Mouse (Mus musculus): ENCODE measurements around the gene Zfp598. TPM values are rescaled to one million over a fixed set of nuclear protein-coding genes. Genes with fewer than 3 reads are reported as not detected.

Gene Zfp598
- polyA plus RNA-seq (2017; shearing (Covaris generic)): 10 to 100 TPM; 18.3 to 27.2 TPM

DNA sequence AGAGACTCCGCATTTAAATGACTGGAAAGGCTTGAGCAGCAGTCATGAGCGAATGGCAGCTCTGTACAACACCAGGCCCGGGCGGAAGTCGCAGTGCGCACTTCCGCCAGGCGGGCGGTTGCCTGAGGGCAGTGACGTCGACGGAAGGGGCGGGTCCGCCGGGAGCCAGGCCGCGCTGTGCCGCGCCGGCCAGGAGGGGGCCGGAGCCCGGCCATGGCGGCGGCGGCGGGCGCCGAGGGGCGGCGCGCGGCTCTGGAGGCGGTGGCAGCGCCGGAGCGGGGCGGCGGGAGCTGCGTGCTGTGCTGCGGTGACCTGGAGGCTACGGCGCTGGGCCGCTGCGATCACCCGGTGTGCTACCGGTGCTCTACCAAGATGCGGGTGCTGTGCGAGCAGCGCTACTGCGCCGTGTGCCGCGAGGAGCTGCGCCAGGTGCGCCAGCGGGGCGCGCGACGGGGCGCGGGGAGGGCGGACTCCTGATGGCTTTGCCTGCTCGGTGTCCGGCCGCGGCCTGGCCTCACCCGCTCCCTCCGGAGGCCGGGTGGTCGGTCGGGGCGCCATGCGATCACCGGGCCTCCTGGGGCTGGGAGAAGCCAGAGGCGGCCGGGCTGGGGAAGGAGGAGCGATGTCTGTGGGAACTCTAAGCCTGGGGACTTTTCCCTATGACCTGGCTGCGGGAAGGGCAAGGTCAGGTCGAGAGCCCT, at the start of gene Zfp598:
Gene Zfp598, plus strand, starts transcription at position 143 of the 701 bp plus-strand sequence.

DNA sequence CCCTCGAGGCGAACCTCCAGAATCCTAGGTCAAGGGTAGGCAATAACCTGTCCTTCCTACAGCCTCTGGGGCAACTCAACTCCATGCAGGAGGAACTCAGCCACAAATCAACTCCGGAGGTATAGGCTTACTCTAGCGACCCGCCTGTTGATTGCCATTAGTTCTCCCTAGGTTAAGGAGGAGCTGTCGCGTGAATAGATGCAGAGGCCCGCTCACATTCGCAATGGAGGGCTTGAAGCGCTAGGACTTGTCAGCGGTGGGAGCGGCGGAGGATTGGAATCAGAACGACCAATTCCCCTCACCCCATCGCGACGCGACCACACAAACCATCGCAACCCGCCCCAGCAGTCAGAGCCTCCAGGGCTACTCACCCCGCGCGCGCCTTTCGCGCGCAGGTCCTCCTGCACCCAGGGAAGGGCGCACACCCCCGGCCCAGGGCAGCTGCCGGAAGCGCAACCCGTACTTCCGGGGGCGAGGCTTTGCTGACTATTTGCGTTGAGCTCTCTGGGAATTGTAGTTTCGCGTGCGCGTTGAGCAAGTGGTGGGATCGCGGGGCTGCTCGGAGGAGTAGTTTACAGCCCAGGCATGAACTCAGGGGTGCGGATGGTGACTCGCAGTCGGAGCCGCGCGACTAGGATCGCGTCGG, 37.2 kb upstream of the Zfp598 start, which contains the start of the genes Tsc2 and Nthl1:
Gene Tsc2, minus strand, starts transcription at position 464 of the 646 bp plus-strand sequence.
Gene Nthl1, plus strand, starts transcription at position 514 of the 646 bp plus-strand sequence.

DNA sequence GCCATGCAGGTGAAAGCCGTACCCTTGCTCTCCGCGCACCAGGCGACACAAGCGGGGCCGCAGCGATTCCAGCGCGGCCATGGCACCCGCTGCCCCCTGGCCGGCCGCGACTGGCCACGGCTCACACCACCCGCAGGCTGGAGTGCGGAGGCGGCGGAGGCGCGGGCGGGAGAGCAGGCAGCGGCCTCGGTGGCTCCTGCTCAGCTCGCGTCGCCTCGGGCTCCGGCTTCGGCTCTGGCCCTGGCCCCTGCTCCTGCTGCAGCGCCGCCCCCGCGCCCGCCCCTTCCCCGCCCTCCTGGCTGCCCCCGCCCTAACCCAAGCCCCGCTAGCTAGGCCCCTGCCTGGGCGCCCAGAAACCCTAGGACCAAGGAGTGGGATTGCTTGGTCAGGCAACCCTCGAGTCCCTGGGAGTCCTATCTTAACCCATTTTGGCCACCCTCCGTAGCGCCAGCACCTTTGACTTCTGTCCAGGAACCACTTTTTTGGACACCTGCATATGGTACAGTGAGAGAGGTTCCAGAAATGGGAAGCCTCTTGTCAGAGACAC, 19.3 kb upstream of the Zfp598 start, which contains the start of gene Slc9a3r2:
Gene Slc9a3r2, minus strand, starts transcription at position 258 of the 547 bp plus-strand sequence.

DNA sequence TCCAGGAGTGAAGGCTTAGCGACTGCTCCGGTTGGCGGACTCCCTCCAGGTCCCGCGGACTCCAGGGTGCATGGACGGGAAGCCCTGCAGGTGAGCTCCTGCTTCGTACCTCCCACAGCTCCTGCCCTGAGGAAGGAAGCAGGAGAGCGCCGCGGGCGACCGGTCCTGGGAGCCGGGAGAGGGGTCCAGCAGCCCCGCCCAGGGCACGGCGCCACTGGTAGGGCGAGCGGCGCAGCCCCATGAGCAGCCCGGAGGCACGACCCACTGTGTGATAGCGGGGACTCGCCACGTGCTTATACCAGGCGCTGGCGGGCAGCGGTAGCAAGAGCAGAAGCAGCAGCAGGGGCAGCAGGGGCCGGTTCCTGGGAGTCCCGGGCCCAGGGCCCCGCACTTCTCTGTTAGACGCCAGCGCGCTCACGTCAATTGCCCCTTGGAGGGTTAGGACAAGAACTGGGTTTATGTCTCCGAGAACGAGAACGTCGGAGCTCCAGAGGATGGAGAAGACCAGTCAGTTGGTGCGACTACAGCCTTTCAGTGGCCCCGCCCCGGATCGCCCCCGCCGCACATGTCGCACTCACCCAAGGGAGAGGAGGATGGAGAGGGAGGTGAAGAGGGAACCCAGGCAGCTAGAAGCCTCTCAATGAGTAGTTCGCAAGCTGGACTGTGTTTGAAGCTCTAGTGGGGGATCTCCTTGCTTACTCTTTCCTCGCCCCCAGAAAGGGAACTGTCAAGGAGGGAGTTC, 11.3 kb upstream of the Zfp598 start, which contains the start of gene Npw:
Gene Npw, minus strand, starts transcription at position 441 of the 742 bp plus-strand sequence.

DNA sequence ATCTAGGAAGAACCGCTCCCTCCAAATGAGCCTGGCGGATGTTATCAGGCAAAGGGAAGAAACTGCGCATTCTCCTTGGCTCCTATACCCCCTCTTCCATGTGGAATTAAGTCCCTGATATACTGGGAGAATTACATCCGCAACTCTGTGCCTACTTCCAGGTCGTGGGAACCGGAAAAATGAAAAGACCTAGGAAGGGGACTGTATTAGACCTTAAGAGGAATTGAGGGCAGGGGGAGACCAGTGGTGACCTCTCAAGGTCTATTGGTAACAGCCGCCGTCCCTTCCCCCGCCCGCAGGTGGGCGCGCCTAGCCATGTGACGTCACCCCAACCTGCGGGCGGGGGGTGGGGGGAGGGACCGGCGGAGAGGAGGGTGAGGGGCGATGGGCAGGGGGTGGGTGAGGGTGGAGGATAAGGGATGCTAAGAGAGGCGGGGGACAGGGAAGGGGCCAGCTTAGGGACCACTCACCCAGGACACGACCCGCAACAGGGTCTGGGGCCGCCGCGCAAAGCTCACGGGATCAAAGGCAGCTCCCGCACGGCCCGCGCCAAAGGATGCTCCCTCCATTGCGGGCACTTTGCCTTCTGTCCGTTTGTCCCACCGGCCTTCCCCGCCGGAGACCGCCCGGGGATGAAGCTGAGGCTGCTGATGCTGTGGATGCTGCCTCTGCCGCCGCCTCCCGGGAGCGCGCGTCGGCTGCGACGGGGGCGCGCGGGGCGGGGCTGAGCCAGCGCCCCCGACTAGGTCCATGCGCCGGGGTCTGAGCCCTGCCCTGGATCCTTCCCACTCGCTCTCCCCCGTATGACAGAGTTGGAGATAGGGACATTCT, 20.0 kb downstream of the Zfp598 start, which contains the start of gene Syngr3:
Gene Syngr3, minus strand, starts transcription at position 705 of the 831 bp plus-strand sequence.

DNA sequence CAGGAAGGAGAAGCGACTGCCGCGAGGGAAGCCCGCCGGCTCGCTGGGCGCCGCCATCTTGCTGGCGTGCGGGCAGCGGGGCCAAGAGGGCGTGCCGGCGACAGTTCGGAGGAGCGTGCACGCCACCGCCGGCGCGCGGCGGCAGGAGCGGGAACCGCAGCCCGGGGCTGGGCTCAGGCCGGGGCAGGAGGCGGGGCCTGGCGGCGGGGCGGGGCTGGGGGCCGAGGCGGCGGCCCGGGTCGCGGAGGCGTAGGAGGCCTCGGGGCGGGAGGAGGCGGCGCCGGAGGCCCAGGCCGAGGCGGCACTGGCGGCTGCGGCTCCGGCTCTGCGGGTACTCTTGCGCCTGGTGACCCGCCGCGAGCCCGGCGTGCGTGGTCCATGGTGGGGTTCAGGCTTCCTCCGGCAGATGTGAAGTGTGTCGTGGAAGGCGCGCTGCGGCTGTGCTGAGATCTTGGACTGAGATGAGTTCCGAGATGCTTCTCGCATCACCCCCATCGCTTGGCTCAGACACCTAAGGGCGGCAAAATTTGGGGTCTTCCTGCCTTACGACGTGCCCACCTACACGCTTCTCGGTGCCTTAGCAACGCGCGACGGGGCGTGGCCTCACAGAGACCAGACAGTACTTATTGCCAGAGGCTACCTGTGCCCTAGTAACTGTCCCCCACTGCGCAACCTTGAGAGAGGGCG, 26.7 kb downstream of the Zfp598 start, which contains the start of the genes Gfer and Noxo1:
Gene Gfer, minus strand, starts transcription at position 146 of the 687 bp plus-strand sequence.
Gene Noxo1, plus strand, starts transcription at position 224 of the 687 bp plus-strand sequence.

DNA sequence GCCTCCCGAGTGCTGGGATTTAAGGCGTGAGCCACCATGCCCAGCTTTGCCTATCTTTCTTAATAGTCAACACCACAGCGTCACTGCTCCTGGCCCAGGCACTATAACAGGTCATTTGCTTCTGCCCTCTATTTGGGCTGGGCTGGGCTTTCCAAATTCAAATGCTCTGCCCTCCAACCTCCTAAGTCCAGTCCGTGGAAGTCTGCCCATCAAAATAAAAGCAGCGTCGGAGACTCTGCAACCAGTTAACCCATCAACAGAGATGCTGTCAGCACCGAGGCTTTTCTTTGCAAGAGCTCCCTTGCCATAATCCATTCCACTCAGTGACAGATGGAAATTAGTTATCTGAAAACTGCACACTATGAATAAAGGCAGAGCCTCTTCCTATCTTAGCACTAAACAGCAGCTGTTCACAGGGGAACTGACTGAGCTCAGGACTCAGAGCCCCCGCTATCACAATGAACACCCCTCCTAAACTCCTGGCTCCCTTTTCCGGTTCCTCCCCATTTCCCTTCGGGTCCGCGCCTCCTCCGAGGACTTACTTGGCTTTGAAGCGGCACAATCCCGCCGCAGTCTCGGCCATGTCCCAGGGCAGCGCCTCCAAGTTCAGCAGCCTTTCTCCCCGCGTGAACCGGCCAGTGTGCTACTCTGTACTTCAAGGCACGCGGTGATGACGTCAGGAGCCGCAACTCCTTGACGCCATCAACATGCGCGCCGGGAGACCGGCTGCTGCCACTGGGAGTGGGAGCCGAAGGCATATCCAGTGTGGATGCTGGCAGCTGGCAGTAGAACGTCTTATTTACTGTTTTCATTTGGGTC, 37.7 kb downstream of the Zfp598 start, which contains the start of gene Tbl3:
Gene Tbl3, minus strand, starts transcription at position 679 of the 819 bp plus-strand sequence.

DNA sequence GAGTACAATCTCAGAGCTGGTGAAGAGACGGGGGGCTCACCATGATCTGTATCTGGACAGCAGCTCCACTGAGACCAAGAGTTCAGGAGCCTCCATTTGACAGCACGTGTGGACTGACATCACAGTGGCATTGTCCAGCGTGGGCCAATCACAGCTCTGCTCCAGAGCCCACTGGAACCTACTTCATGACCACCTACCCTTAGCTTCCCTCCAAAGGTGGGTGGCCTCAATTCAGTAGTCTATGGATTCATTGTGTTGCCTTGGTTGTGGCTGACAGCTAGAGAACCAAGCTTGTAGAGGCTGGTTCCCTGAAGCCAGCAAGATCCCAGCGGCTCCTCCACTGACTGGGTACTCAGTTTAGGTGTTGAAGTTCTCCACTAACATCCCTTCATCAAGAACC, 48.5 kb downstream of the Zfp598 start, which contains the start of the genes Rnf151 and Rps2:
Gene Rnf151, minus strand, starts transcription at position 121 of the 400 bp plus-strand sequence.
Gene Rps2, plus strand, starts transcription at position 174 of the 400 bp plus-strand sequence.

DNA sequence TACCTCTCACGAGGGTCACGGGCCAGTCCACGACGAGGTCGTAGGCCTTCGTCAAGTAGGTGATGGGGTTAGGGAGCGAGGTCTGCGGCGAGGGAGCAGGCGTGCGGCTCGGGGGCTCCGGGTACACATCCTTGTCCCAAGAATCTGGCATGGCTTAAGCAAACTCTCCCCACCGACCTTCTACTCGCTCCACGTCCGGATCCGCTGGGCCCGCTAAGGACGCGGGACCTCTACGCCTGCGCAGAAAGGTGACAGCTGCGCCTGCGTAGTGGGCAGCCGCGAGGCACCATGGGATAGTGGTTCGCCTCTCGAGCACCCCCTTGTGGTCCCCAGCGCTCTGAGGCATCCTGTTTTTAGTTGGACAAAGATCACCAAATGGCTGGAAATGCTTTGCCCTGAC, 54.7 kb downstream of the Zfp598 start, which contains the start of gene Ndufb10:
Gene Ndufb10, minus strand, starts transcription at position 295 of the 400 bp plus-strand sequence.

DNA sequence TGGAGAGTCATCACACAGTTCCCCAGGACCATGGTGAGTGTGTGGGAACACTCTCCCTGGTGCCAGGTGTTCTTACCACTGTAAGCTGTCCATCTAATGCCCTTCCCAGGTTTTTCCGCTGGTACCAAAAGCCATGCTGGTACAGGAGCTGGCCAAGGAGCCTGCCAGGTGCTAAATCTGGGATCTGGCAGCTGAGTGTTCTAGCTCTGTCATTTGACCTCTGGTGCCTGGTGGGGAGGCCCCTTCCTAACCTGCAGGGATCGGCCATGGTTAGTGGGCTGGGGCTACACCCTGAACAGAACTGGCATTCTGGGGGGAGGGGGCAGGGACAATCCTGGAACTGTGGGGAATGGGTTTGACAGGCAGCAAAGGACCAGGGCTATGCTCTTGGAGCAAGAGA, 58.1 kb downstream of the Zfp598 start, which contains the start of gene Rpl3l:
Gene Rpl3l, plus strand, starts transcription at position 203 of the 400 bp plus-strand sequence.

Other genes with a start within 250 kb of the Zfp598 start
- gene Eci1, start 243.0 kb upstream of the Zfp598 start, polyA plus RNA-seq (2017; shearing (Covaris generic)): 100 to 1,000 TPM in 1 of 2 experiments, 10 to 100 TPM in 1; 73.6 to 103 TPM
- 10 to 100 TPM in 1 of 2 experiments, 1 to 10 TPM in 1; 4.8 to 10.4 TPM for gene Dnase1l2, start 226.6 kb upstream of the Zfp598 start, polyA plus RNA-seq (2017; shearing (Covaris generic))
- gene E4f1, start 199.4 kb upstream of the Zfp598 start, polyA plus RNA-seq (2017; shearing (Covaris generic)): 100 to 1,000 TPM; 101 to 133 TPM
- gene Pgp, start 199.3 kb upstream of the Zfp598 start, polyA plus RNA-seq (2017; shearing (Covaris generic)): 10 to 100 TPM; 40.5 to 44.7 TPM
- under 1 TPM in 1 of 2 experiments, not detected in 1; 0.55 TPM for gene Bricd5, start 195.8 kb upstream of the Zfp598 start, polyA plus RNA-seq (2017; shearing (Covaris generic))
- gene Mlst8, start 190.6 kb upstream of the Zfp598 start, polyA plus RNA-seq (2017; shearing (Covaris generic)): 10 to 100 TPM; 20.4 to 29.8 TPM
- gene Caskin1, start 181.1 kb upstream of the Zfp598 start, polyA plus RNA-seq (2017; shearing (Covaris generic)): 1 to 10 TPM in 1 of 2 experiments, under 1 TPM in 1; 0.68 to 6.5 TPM
- 10 to 100 TPM; 71.3 to 72.8 TPM for gene Traf7, start 141.7 kb upstream of the Zfp598 start, polyA plus RNA-seq (2017; shearing (Covaris generic))
- 1 to 10 TPM; 5.4 to 9.0 TPM for gene Rab26, start 135.5 kb upstream of the Zfp598 start, polyA plus RNA-seq (2017; shearing (Covaris generic))
- gene Pkd1, start 119.9 kb upstream of the Zfp598 start, polyA plus RNA-seq (2017; shearing (Covaris generic)): 10 to 100 TPM; 42.0 to 67.1 TPM
- 10 to 100 TPM; 46.6 to 49.7 TPM for gene Tsc2, start 37.1 kb upstream of the Zfp598 start, polyA plus RNA-seq (2017; shearing (Covaris generic))
- gene Nthl1, start 37.0 kb upstream of the Zfp598 start, polyA plus RNA-seq (2017; shearing (Covaris generic)): 1 to 10 TPM; 5.8 to 8.3 TPM
- under 1 TPM in 1 of 2 experiments, not detected in 1; 0.68 TPM for gene Slc9a3r2, start 19.4 kb upstream of the Zfp598 start, polyA plus RNA-seq (2017; shearing (Covaris generic))
- gene Npw, start 11.2 kb upstream of the Zfp598 start, polyA plus RNA-seq (2017; shearing (Covaris generic)): not detected
- 1 to 10 TPM in 1 of 2 experiments, under 1 TPM in 1; 0.42 to 1.3 TPM for gene Syngr3, start 20.3 kb downstream of the Zfp598 start, polyA plus RNA-seq (2017; shearing (Covaris generic))
- gene Gfer, start 26.5 kb downstream of the Zfp598 start, polyA plus RNA-seq (2017; shearing (Covaris generic)): 10 to 100 TPM; 37.0 to 38.8 TPM
- gene Noxo1, start 26.5 kb downstream of the Zfp598 start, polyA plus RNA-seq (2017; shearing (Covaris generic)): 1 to 10 TPM; 2.3 to 3.1 TPM
- 10 to 100 TPM; 51.3 to 56.7 TPM for gene Tbl3, start 38.0 kb downstream of the Zfp598 start, polyA plus RNA-seq (2017; shearing (Covaris generic))
- gene Rnf151, start 48.4 kb downstream of the Zfp598 start, polyA plus RNA-seq (2017; shearing (Covaris generic)): under 1 TPM in 1 of 2 experiments, not detected in 1; 0.22 TPM
- gene Rps2, start 48.4 kb downstream of the Zfp598 start, polyA plus RNA-seq (2017; shearing (Covaris generic)): 100 to 1,000 TPM; 677 to 785 TPM
- gene Ndufb10, start 54.8 kb downstream of the Zfp598 start, polyA plus RNA-seq (2017; shearing (Covaris generic)): 100 to 1,000 TPM; 194 to 233 TPM
- under 1 TPM in 1 of 2 experiments, not detected in 1; 0.27 TPM for gene Rpl3l, start 58.1 kb downstream of the Zfp598 start, polyA plus RNA-seq (2017; shearing (Covaris generic))
- 10 to 100 TPM; 11.8 to 15.4 TPM for gene Msrb1, start 67.0 kb downstream of the Zfp598 start, polyA plus RNA-seq (2017; shearing (Covaris generic))
- not detected for gene Hs3st6, start 83.3 kb downstream of the Zfp598 start, polyA plus RNA-seq (2017; shearing (Covaris generic))
- gene Meiob, start 134.6 kb downstream of the Zfp598 start, polyA plus RNA-seq (2017; shearing (Covaris generic)): 1 to 10 TPM in 1 of 2 experiments, under 1 TPM in 1; 0.28 to 1.3 TPM
- 10 to 100 TPM; 32.9 to 51.8 TPM for gene Hagh, start 170.5 kb downstream of the Zfp598 start, polyA plus RNA-seq (2017; shearing (Covaris generic))
- 1 to 10 TPM; 2.0 to 4.4 TPM for gene Fahd1, start 180.7 kb downstream of the Zfp598 start, polyA plus RNA-seq (2017; shearing (Covaris generic))
- gene Igfals, start 196.3 kb downstream of the Zfp598 start, polyA plus RNA-seq (2017; shearing (Covaris generic)): under 1 TPM; 0.71 to 0.89 TPM
- 100 to 1,000 TPM in 1 of 2 experiments, 10 to 100 TPM in 1; 98.2 to 103 TPM for gene Nubp2, start 216.7 kb downstream of the Zfp598 start, polyA plus RNA-seq (2017; shearing (Covaris generic))
- 10 to 100 TPM; 64.7 to 65.4 TPM for gene Spsb3, start 217.0 kb downstream of the Zfp598 start, polyA plus RNA-seq (2017; shearing (Covaris generic))
- 10 to 100 TPM; 45.4 to 49.2 TPM for gene Eme2, start 225.4 kb downstream of the Zfp598 start, polyA plus RNA-seq (2017; shearing (Covaris generic))
- gene Mrps34, start 225.4 kb downstream of the Zfp598 start, polyA plus RNA-seq (2017; shearing (Covaris generic)): 10 to 100 TPM; 75.4 to 84.7 TPM
- gene Nme3, start 226.8 kb downstream of the Zfp598 start, polyA plus RNA-seq (2017; shearing (Covaris generic)): 10 to 100 TPM; 41.3 to 53.5 TPM

Measured in inflammation-experienced regulatory T-cells (primary cell).